Mouse (Mus musculus) cerebellum, postnatal 36 days (tissue): ENCODE measurements at regions not wholly inside any gene's neighbourhood (a gene's known extent, or its start where the extent isn't known, plus 50 kb on each side); places are given as distances from the start of the nearest gene placed in this dataset.
"Not testable (repeated sequence)": the region's sequence is repeated elsewhere in the genome, so short reads cannot be mapped to it uniquely, and the experiment has no call there.

ENCODE experiments used
- DNase-seq, 2 experiments: peaks; one replicate each; pipeline ENCODE4 v3.0.0; 2021 to 2022; ENCODE audit warnings: mixed read lengths in 2 of 2

GRCm38 (mm10) chr10:96254250-96254862 lies 118.0 kb downstream of the Gm5426 start:
- no peak for DNase-seq

GRCm38 (mm10) chr10:96257935-96258334 lies 121.5 kb downstream of the Gm5426 start:
- no peak for DNase-seq

- DNase-seq = no peak
Observed at GRCm38 (mm10) chr10:96259242-96259641, 122.8 kb downstream of the Gm5426 start.

GRCm38 (mm10) chr10:96259648-96260047 lies 123.2 kb downstream of the Gm5426 start:
- DNase-seq = no peak

- DNase-seq = no peak
Observed at GRCm38 (mm10) chr10:96263544-96263943, 127.1 kb downstream of the Gm5426 start.

GRCm38 (mm10) chr10:96264433-96264832 lies 128.0 kb downstream of the Gm5426 start:
- no peak for DNase-seq

GRCm38 (mm10) chr10:96264866-96265265 lies 128.5 kb downstream of the Gm5426 start:
- peak in 1 of 2 experiments; percentile 9 for DNase-seq

GRCm38 (mm10) chr10:96266100-96266735 lies 129.8 kb downstream of the Gm5426 start:
- DNase-seq = no peak

- DNase-seq = no peak
Observed at GRCm38 (mm10) chr10:96267603-96268002, 131.2 kb downstream of the Gm5426 start.

GRCm38 (mm10) chr10:96273607-96274365 lies 137.4 kb downstream of the Gm5426 start:
- no peak for DNase-seq

- no peak for DNase-seq
Observed at GRCm38 (mm10) chr10:96280149-96280548, 143.7 kb downstream of the Gm5426 start.

- DNase-seq = no peak
Observed at GRCm38 (mm10) chr10:96285407-96286093, 149.1 kb downstream of the Gm5426 start.

GRCm38 (mm10) chr10:96286094-96286485 lies 149.7 kb downstream of the Gm5426 start:
- DNase-seq = no peak

- DNase-seq = not testable (repeated sequence)
Observed at GRCm38 (mm10) chr10:96289005-96289404, 152.6 kb downstream of the Gm5426 start.

- DNase-seq = no peak
Observed at GRCm38 (mm10) chr10:96293622-96294021, 157.2 kb downstream of the Gm5426 start.

GRCm38 (mm10) chr10:96294666-96295065 lies 158.3 kb downstream of the Gm5426 start:
- DNase-seq = no peak

GRCm38 (mm10) chr10:96297658-96298057 lies 161.3 kb downstream of the Gm5426 start:
- peak; percentile 24 to 35 for DNase-seq

- no peak for DNase-seq
Observed at GRCm38 (mm10) chr10:96298566-96298965, 162.2 kb downstream of the Gm5426 start.

- DNase-seq = no peak
Observed at GRCm38 (mm10) chr10:96305701-96306100, 169.3 kb downstream of the Gm5426 start.

- peak; percentile 17 to 37 for DNase-seq
Observed at GRCm38 (mm10) chr10:96308713-96309445, 172.5 kb downstream of the Gm5426 start.

- DNase-seq = no peak
Observed at GRCm38 (mm10) chr10:96309766-96310165, 173.4 kb downstream of the Gm5426 start.

- DNase-seq = no peak
Observed at GRCm38 (mm10) chr10:96325297-96325696, 188.9 kb downstream of the Gm5426 start.
